Mouse (Mus musculus) adrenal gland, postnatal 14 days (tissue): Measurements from ENCODE around the gene Polr2b. TPM values are rescaled to one million over a fixed set of nuclear protein-coding genes. Genes with fewer than 3 reads are reported as not detected.

Experiments used
- DNase-seq: peaks from one replicate; pipeline ENCODE4 v3.0.0; 2021; ENCODE audit warnings: mixed read lengths
- microRNA-seq, 2 experiments: library from miRNA; unstranded; fragments of <30 nt; microRNA quantifications; one replicate each; pipeline ENCODE4 v1.2.0; 2021
- total RNA-seq: library from RNA; stranded (reverse); gene quantifications from 2 replicates; pipeline ENCODE4 v1.2.3, GENCODE M21; 2021

Gene Polr2b
- total RNA-seq, 1 experiment from 2014 or later: 63.3 TPM

GRCm38 (mm10) chr5:77386596-77387413 lies 76.9 kb downstream of the Polr2b start:
- DNase-seq: no peak

GRCm38 (mm10) chr5:77387414-77387704 lies 77.4 kb downstream of the Polr2b start:
- DNase-seq: no peak

GRCm38 (mm10) chr5:77388359-77388758 lies 78.4 kb downstream of the Polr2b start:
- no peak for DNase-seq

GRCm38 (mm10) chr5:77390272-77390671 lies 80.3 kb downstream of the Polr2b start:
- DNase-seq: no peak

GRCm38 (mm10) chr5:77393094-77393619 lies 83.2 kb downstream of the Polr2b start:
- DNase-seq: no peak

- DNase-seq: peak; percentile 51
Observed at GRCm38 (mm10) chr5:77393990-77394618, 84.2 kb downstream of the Polr2b start.

GRCm38 (mm10) chr5:77398285-77399057 lies 88.5 kb downstream of the Polr2b start:
- no peak for DNase-seq

Small RNA genes lying within 50 kb of the gene (microRNA-seq; reads per million reads assigned to microRNA genes)
- gene Mir5098: 0 reads per million in 2 experiments

Other genes starting within 250 kb of the Polr2b start
- gene Hopx, start 195.0 kb upstream of the Polr2b start, total RNA-seq: 9.0 and 10.5 TPM in 2 replicates
- gene Spink2, start 98.7 kb upstream of the Polr2b start, total RNA-seq: 0.64 TPM in 1 of 2 replicates, not detected in the other
- gene Rest, start 44.7 kb upstream of the Polr2b start, total RNA-seq: 26.0 and 26.1 TPM in 2 replicates
- gene Noa1, start 63 bp upstream of the Polr2b start, total RNA-seq: 30.4 and 32.3 TPM in 2 replicates
- gene Igfbp7, start 97.9 kb downstream of the Polr2b start, total RNA-seq: 819 and 844 TPM in 2 replicates